Mouse (Mus musculus) spleen, adult 2 months (tissue): ENCODE measurements around the gene Itga3.

ENCODE experiments used
- CTCF ChIP-seq: fragments of 200-500 bp; IDR thresholded peaks from 2 replicates; pipeline ENCODE4 v1.5.1; 2011; ENCODE audit warnings: mild to moderate bottlenecking, inconsistent platforms; ENCODE audit not compliant: insufficient read depth, insufficient read length, insufficient replicate concordance; ENCODE audit errors: extremely low read depth
- POLR2A ChIP-seq: fragments of 200-500 bp; IDR thresholded peaks from 2 replicates; pipeline ENCODE4 v1.6.1; 2011; ENCODE audit warnings: low read depth, low read length, inconsistent platforms

GRCm38 (mm10) chr11:95039766-95040165, 36.8 kb downstream of the Itga3 start:
- TF ChIP-seq CTCF (no peak), POLR2A (no peak)
